Mouse (Mus musculus): ENCODE measurements around the gene Twf1. TPM values are rescaled to one million over a fixed set of nuclear protein-coding genes. Genes with fewer than 3 reads are reported as not detected.

Gene Twf1
- total and polyA plus RNA-seq, 3 experiments: 27.5 to 104 (median 99.3) TPM

Other genes with a start within 250 kb of the Twf1 start
- gene Adamts20, start 124.5 kb downstream of the Twf1 start, total RNA-seq (2021): 1 to 10 TPM; 1.0 to 1.7 TPM
- 0.47 and 0.86 TPM in 2 replicates for gene Adamts20, start 124.5 kb downstream of the Twf1 start, polyA plus RNA-seq (2012; rRNA removed)
- 1 to 10 TPM; 2.9 to 3.1 TPM for gene Pus7l, start 46.3 kb downstream of the Twf1 start, total RNA-seq (2021)
- 2.0 and 2.1 TPM in 2 replicates for gene Pus7l, start 46.3 kb downstream of the Twf1 start, polyA plus RNA-seq (2012; rRNA removed)
- 10 to 100 TPM; 13.4 to 18.6 TPM for gene Irak4, start 46.2 kb downstream of the Twf1 start, total RNA-seq (2021)
- gene Irak4, start 46.2 kb downstream of the Twf1 start, polyA plus RNA-seq (2012; rRNA removed): 8.6 and 9.2 TPM in 2 replicates
- 1 to 10 TPM; 2.5 to 7.1 TPM for gene Tmem117, start 39.3 kb upstream of the Twf1 start, total RNA-seq (2021)
- 0.26 and 0.30 TPM in 2 replicates for gene Tmem117, start 39.3 kb upstream of the Twf1 start, polyA plus RNA-seq (2012; rRNA removed)